Mouse (Mus musculus) right cerebral cortex, postnatal 4 days (tissue): ENCODE data around the gene Slc17a9.

Experiments
- DNase-seq: peaks from one replicate; pipeline ENCODE4 v3.0.0-alpha.2; 2022

Gene Slc17a9

GRCm38 (mm10) chr2:180724585-180725413 is at the start of gene Slc17a9:
TSS of gene Slc17a9 (plus strand) at chr2:180725263.
- no peak for DNase-seq

- DNase-seq: no peak
Observed at GRCm38 (mm10) chr2:180676706-180677105, 48.4 kb upstream of the Slc17a9 start.

- peak; percentile 61 for DNase-seq
Observed at GRCm38 (mm10) chr2:180678609-180679140, 46.4 kb upstream of the Slc17a9 start.

GRCm38 (mm10) chr2:180681225-180681624 is 43.8 kb upstream of the Slc17a9 start:
- DNase-seq: no peak

GRCm38 (mm10) chr2:180683524-180683923 is 41.5 kb upstream of the Slc17a9 start:
- DNase-seq: no peak

GRCm38 (mm10) chr2:180684031-180684430 is 41.0 kb upstream of the Slc17a9 start:
- DNase-seq: no peak

- no peak for DNase-seq
Observed at GRCm38 (mm10) chr2:180689841-180690240, 35.2 kb upstream of the Slc17a9 start.

GRCm38 (mm10) chr2:180692630-180693029 is 32.4 kb upstream of the Slc17a9 start:
- DNase-seq: no peak

- DNase-seq: no peak
Observed at GRCm38 (mm10) chr2:180695176-180695575, 29.9 kb upstream of the Slc17a9 start.

GRCm38 (mm10) chr2:180700457-180700856 is 24.6 kb upstream of the Slc17a9 start:
- DNase-seq: no peak

GRCm38 (mm10) chr2:180701053-180701766 is 23.9 kb upstream of the Slc17a9 start:
- no peak for DNase-seq

- peak; percentile 91 for DNase-seq
Observed at GRCm38 (mm10) chr2:180701767-180702621, 23.1 kb upstream of the Slc17a9 start.

GRCm38 (mm10) chr2:180702701-180703149 is 22.3 kb upstream of the Slc17a9 start:
- no peak for DNase-seq

GRCm38 (mm10) chr2:180703175-180703574 is 21.9 kb upstream of the Slc17a9 start:
- DNase-seq: no peak

- no peak for DNase-seq
Observed at GRCm38 (mm10) chr2:180703645-180704359, 21.3 kb upstream of the Slc17a9 start.

- no peak for DNase-seq
Observed at GRCm38 (mm10) chr2:180704591-180704990, 20.5 kb upstream of the Slc17a9 start.

GRCm38 (mm10) chr2:180705066-180705465 is 20.0 kb upstream of the Slc17a9 start:
- DNase-seq: no peak

GRCm38 (mm10) chr2:180705975-180706374 is 19.1 kb upstream of the Slc17a9 start:
- no peak for DNase-seq

- no peak for DNase-seq
Observed at GRCm38 (mm10) chr2:180709023-180709922, 15.8 kb upstream of the Slc17a9 start.

- peak; percentile 93 for DNase-seq
Observed at GRCm38 (mm10) chr2:180709923-180710272, 15.2 kb upstream of the Slc17a9 start, which contains the start of the genes Dido1 and Gid8. TSS of gene Dido1 (minus strand) at chr2:180709999. TSS of gene Gid8 (plus strand) at chr2:180710117.
